Mouse (Mus musculus): ENCODE data around the gene Rtn2.

GRCm38 (mm10) chr7:19283406-19283804 lies 981 bp downstream of the Rtn2 start:
- TF ChIP-seq CHD2 (IDR thresholded peaks at IDR 0.05; ENCODE audit: low read depth, low read length) (no peak), MAFK (IDR thresholded peaks at IDR 0.05; ENCODE audit: insufficient read depth, low read depth, low read length) (no peak)
